Mouse (Mus musculus): ENCODE measurements around the gene Dspp. TPM values are rescaled to one million over a fixed set of nuclear protein-coding genes. Genes with fewer than 3 reads are reported as not detected.

The Dspp gene
- polyA plus RNA-seq, 1 experiment from 2014 or later: not detected

GRCm38 (mm10) chr5:104212531-104212930 lies 42.0 kb downstream of the Dspp start:
- no peak overlapping the region for H3K9ac ChIP-seq (replicated peaks)
- ATAC-seq (no peak), DNase-seq (no peak)
- 73% methylated on average over 11 of the region's 11 CpGs for WGBS (ENCODE audit: insufficient replicate concordance)
- no peak overlapping the region for H3K4me2 ChIP-seq (ENCODE audit: low read depth, low read length)
- H3K4me1 ChIP-seq (ENCODE audit: insufficient read depth): no peaks in the 10 kb centered on the region
- no peak overlapping the region for H3K4me3 ChIP-seq (ENCODE audit: low read depth, low read length)
- no peaks in the 10 kb centered on the region for H3K36me3 ChIP-seq (replicated peaks; ENCODE audit: insufficient read depth, low read length)
- H3K27ac ChIP-seq (ENCODE audit: low read depth): no peak overlapping the region
- TF ChIP-seq EP300 (IDR thresholded peaks at IDR 0.05; ENCODE audit: low read depth): no peak
- TF ChIP-seq CTCF (IDR thresholded peaks at IDR 0.05; ENCODE audit: low read depth): no peak
- no peaks in the 10 kb centered on the region for H3K27me3 ChIP-seq (ENCODE audit: insufficient read depth, low read length)
- no peaks in the 10 kb centered on the region for H3K9me3 ChIP-seq (ENCODE audit: low read length)

GRCm38 (mm10) chr5:104218926-104219325 lies 48.4 kb downstream of the Dspp start:
- 22% methylated on average over 5 of the region's 5 CpGs for WGBS (ENCODE audit: insufficient replicate concordance)
- H3K4me2 ChIP-seq (ENCODE audit: low read depth, low read length): no peak overlapping the region
- H3K27me3 ChIP-seq (ENCODE audit: insufficient read depth, low read length): no peaks in the 10 kb centered on the region
- DNase-seq (no peak), ATAC-seq (no peak)
- no peaks in the 10 kb centered on the region for H3K36me3 ChIP-seq (replicated peaks; ENCODE audit: insufficient read depth, low read length)
- H3K9ac ChIP-seq (replicated peaks): no peak overlapping the region
- no peak overlapping the region for H3K4me3 ChIP-seq (ENCODE audit: low read depth, low read length)
- TF ChIP-seq CTCF (IDR thresholded peaks at IDR 0.05; ENCODE audit: low read depth) (peak; percentile 65), EP300 (IDR thresholded peaks at IDR 0.05; ENCODE audit: low read depth) (no peak)
- no peak overlapping the region for H3K27ac ChIP-seq (ENCODE audit: low read depth)
- no peaks in the 10 kb centered on the region for H3K9me3 ChIP-seq (ENCODE audit: low read length)
- no peaks in the 10 kb centered on the region for H3K4me1 ChIP-seq (ENCODE audit: insufficient read depth)

GRCm38 (mm10) chr5:104224299-104224698 lies 53.8 kb downstream of the Dspp start:
- ATAC-seq: no peak
- Histone ChIP-seq H3K4me1 (ENCODE audit: insufficient read depth) (no peaks in the 10 kb centered on the region), H3K9me3 (ENCODE audit: low read length) (no peaks in the 10 kb centered on the region), H3K36me3 (replicated peaks; ENCODE audit: insufficient read depth, low read length) (no peaks in the 10 kb centered on the region), H3K27ac (ENCODE audit: low read depth) (no peak overlapping the region), H3K4me3 (ENCODE audit: low read depth, low read length) (no peak overlapping the region), H3K27me3 (ENCODE audit: insufficient read depth, low read length) (no peaks in the 10 kb centered on the region), H3K9ac (replicated peaks) (no peak overlapping the region), H3K4me2 (ENCODE audit: low read depth, low read length) (no peak overlapping the region)
- TF ChIP-seq EP300 (IDR thresholded peaks at IDR 0.05; ENCODE audit: low read depth) (no peak), CTCF (IDR thresholded peaks at IDR 0.05; ENCODE audit: low read depth) (no peak)
- DNase-seq: no peak
- 46% methylated on average over 3 of the region's 3 CpGs for WGBS (ENCODE audit: insufficient replicate concordance)

GRCm38 (mm10) chr5:104224750-104225149 lies 54.2 kb downstream of the Dspp start:
- no peak overlapping the region for H3K4me3 ChIP-seq (ENCODE audit: low read depth, low read length)
- TF ChIP-seq EP300 (IDR thresholded peaks at IDR 0.05; ENCODE audit: low read depth) (no peak), CTCF (IDR thresholded peaks at IDR 0.05; ENCODE audit: low read depth) (no peak)
- H3K9me3 ChIP-seq (ENCODE audit: low read length): no peaks in the 10 kb centered on the region
- H3K9ac ChIP-seq (replicated peaks): no peak overlapping the region
- H3K4me2 ChIP-seq (ENCODE audit: low read depth, low read length): no peak overlapping the region
- ATAC-seq (no peak), DNase-seq (no peak)
- no peaks in the 10 kb centered on the region for H3K36me3 ChIP-seq (replicated peaks; ENCODE audit: insufficient read depth, low read length)
- no peak overlapping the region for H3K27ac ChIP-seq (ENCODE audit: low read depth)
- no peaks in the 10 kb centered on the region for H3K4me1 ChIP-seq (ENCODE audit: insufficient read depth)
- H3K27me3 ChIP-seq (ENCODE audit: insufficient read depth, low read length): no peaks in the 10 kb centered on the region

- H3K36me3 ChIP-seq (replicated peaks; ENCODE audit: insufficient read depth, low read length): no peaks in the 10 kb centered on the region
- H3K4me3 ChIP-seq (ENCODE audit: low read depth, low read length): no peak overlapping the region
- no peak overlapping the region for H3K4me2 ChIP-seq (ENCODE audit: low read depth, low read length)
- DNase-seq: no peak
- H3K9me3 ChIP-seq (ENCODE audit: low read length): no peaks in the 10 kb centered on the region
- H3K4me1 ChIP-seq (ENCODE audit: insufficient read depth): no peaks in the 10 kb centered on the region
- H3K9ac ChIP-seq (replicated peaks): no peak overlapping the region
- TF ChIP-seq EP300 (IDR thresholded peaks at IDR 0.05; ENCODE audit: low read depth): no peak
- no peak for TF ChIP-seq CTCF (IDR thresholded peaks at IDR 0.05; ENCODE audit: low read depth)
- ATAC-seq: no peak
- 80% methylated on average over 1 of the region's 1 CpGs for WGBS (ENCODE audit: insufficient replicate concordance)
- H3K27ac ChIP-seq (ENCODE audit: low read depth): no peak overlapping the region
- H3K27me3 ChIP-seq (ENCODE audit: insufficient read depth, low read length): no peaks in the 10 kb centered on the region
Measured at GRCm38 (mm10) chr5:104228497-104228896, 58.0 kb downstream of the Dspp start.

Other genes starting within 250 kb of the Dspp start
- gene Hsd17b13, start 193.3 kb upstream of the Dspp start, polyA plus RNA-seq (2015; fragmentation: Nextera tagmentation; extraction: Ambion mirVana): 459 and 502 TPM in 2 replicates
- 26.7 and 27.1 TPM in 2 replicates for gene Hsd17b11, start 148.8 kb upstream of the Dspp start, polyA plus RNA-seq (2015; fragmentation: Nextera tagmentation; extraction: Ambion mirVana)
- gene Nudt9, start 124.4 kb upstream of the Dspp start, polyA plus RNA-seq (2015; fragmentation: Nextera tagmentation; extraction: Ambion mirVana): 48.5 and 48.7 TPM in 2 replicates
- not detected in 2 replicates for gene Gm17660, start 93.1 kb upstream of the Dspp start, polyA plus RNA-seq (2015; fragmentation: Nextera tagmentation; extraction: Ambion mirVana)
- 5.2 and 6.3 TPM in 2 replicates for gene Sparcl1, start 57.0 kb upstream of the Dspp start, polyA plus RNA-seq (2015; fragmentation: Nextera tagmentation; extraction: Ambion mirVana)
- not detected in 2 replicates for gene Dmp1, start 31.9 kb downstream of the Dspp start, polyA plus RNA-seq (2015; fragmentation: Nextera tagmentation; extraction: Ambion mirVana)
- gene Ibsp, start 128.5 kb downstream of the Dspp start, polyA plus RNA-seq (2015; fragmentation: Nextera tagmentation; extraction: Ambion mirVana): not detected in 2 replicates
- not detected in 2 replicates for gene Mepe, start 154.6 kb downstream of the Dspp start, polyA plus RNA-seq (2015; fragmentation: Nextera tagmentation; extraction: Ambion mirVana)

Data from liver, postnatal 0 days (tissue).